Mouse (Mus musculus): ENCODE results near the gene Erlin1. TPM values are rescaled to one million over a fixed set of nuclear protein-coding genes. Genes with fewer than 3 reads are reported as not detected.

Erlin1 gene
- total RNA-seq, 1 experiment from 2014 or later, result 18.4 TPM

- DNase-seq, result no peak
Observed at GRCm38 (mm10) chr19:43998802-43999527, 70.6 kb downstream of the Erlin1 start.

GRCm38 (mm10) chr19:43998101-43998500 is 71.5 kb downstream of the Erlin1 start:
- no peak for DNase-seq

GRCm38 (mm10) chr19:43995427-43995826 is 74.2 kb downstream of the Erlin1 start:
- DNase-seq, result no peak

GRCm38 (mm10) chr19:43992464-43992863 is 77.1 kb downstream of the Erlin1 start:
- no peak for DNase-seq

GRCm38 (mm10) chr19:43990362-43990761 is 79.2 kb downstream of the Erlin1 start:
- DNase-seq, result no peak

GRCm38 (mm10) chr19:43986069-43986794 is 83.4 kb downstream of the Erlin1 start, which contains the start of gene Cpn1:
TSS of gene Cpn1 (minus strand) at chr19:43986556.
- peak; percentile 38 for DNase-seq

Other genes with a start within 250 kb of the Erlin1 start
- 14.0 and 15.8 TPM in 2 replicates for gene Dnmbp, start 129.6 kb downstream of the Erlin1 start, total RNA-seq (2021)
- gene Cpn1, start 83.2 kb downstream of the Erlin1 start, total RNA-seq (2021), result 0.86 and 23.9 TPM in 2 replicates
- gene Cyp2c23, start 40.6 kb downstream of the Erlin1 start, total RNA-seq (2021), result 1.1 and 21.3 TPM in 2 replicates
- gene Chuk, start 37.7 kb upstream of the Erlin1 start, total RNA-seq (2021), result 60.3 and 61.7 TPM in 2 replicates
- 20.4 and 27.1 TPM in 2 replicates for gene Cwf19l1, start 66.1 kb upstream of the Erlin1 start, total RNA-seq (2021)
- 27.5 and 34.5 TPM in 2 replicates for gene Bloc1s2, start 76.7 kb upstream of the Erlin1 start, total RNA-seq (2021)
- gene Pkd2l1, start 122.7 kb upstream of the Erlin1 start, total RNA-seq (2021), result not detected in 2 replicates
- 0.15 TPM in 1 of 2 replicates, not detected in the other for gene Scd3, start 133.5 kb upstream of the Erlin1 start, total RNA-seq (2021)
- 337 and 408 TPM in 2 replicates for gene Scd2, start 223.9 kb upstream of the Erlin1 start, total RNA-seq (2021)